11 mouse cellular contexts compared by ENCODE assay signal in genomic region chr6:43254193-43254926, GRCm38 (mm10). TPM values are rescaled to one million over a fixed set of nuclear protein-coding genes. Genes with fewer than 3 reads are reported as not detected.
DNase-seq lines count a peak whose midpoint lies in the region; ATAC-seq lines count a peak whose summit lies in the region.
"Had no signal": no experiment of that assay in that cellular context is flagged by ENCODE, and none has a peak within 500 bp of the region (broad histone marks: within the 10 kb centered on the region; RNA-seq: fewer than 3 reads in every experiment).

No protein-coding gene starts in this region.

- no peak overlapping the region for H3K27ac ChIP-seq in midbrain, embryonic 11.5 days (ENCODE audit: low read depth, low read length)
- no peak overlapping the region for H3K27ac ChIP-seq in midbrain, embryonic 13.5 days
- no peak overlapping the region for H3K27ac ChIP-seq in intestine, embryonic 15.5 days
- H3K27ac ChIP-seq: embryonic facial prominence, embryonic 13.5 days; hindbrain, embryonic 14.5 days had no signal

- 68% methylated on average over 7 of the region's 7 CpGs for WGBS in midbrain, embryonic 11.5 days
- 71% methylated on average over 7 of the region's 7 CpGs for WGBS in midbrain, embryonic 13.5 days
- WGBS in intestine, embryonic 15.5 days: 59% methylated on average over 7 of the region's 7 CpGs

- peak; percentile 47 for DNase-seq in embryo, embryonic 10 days (ENCODE audit: low spot score)
- DNase-seq in embryo, embryonic 9.5 days (ENCODE audit: extremely low spot score): no peak
- no peak for DNase-seq in midbrain, embryonic 11.5 days (ENCODE audit: low spot score, missing footprints)
- peak; percentile 8 for DNase-seq in splenic B cell, adult 2 months (ENCODE audit: low read depth, low spot score)
- no peak for DNase-seq in spleen, postnatal 4 days (ENCODE audit: low spot score in 2 of 2)
- DNase-seq in thymus, adult 18-20 months: no peak

- H3K4me2 ChIP-seq in midbrain, embryonic 11.5 days: no peak overlapping the region
- H3K4me2 ChIP-seq in midbrain, embryonic 13.5 days (replicated peaks): no peak overlapping the region
- H3K4me2 ChIP-seq in intestine, embryonic 15.5 days (replicated peaks): no peak overlapping the region
- H3K4me2 ChIP-seq: embryonic facial prominence, embryonic 13.5 days; hindbrain, embryonic 14.5 days had no signal

- H3K9ac ChIP-seq in midbrain, embryonic 11.5 days (ENCODE audit: low read length): no peak overlapping the region
- no peak overlapping the region for H3K9ac ChIP-seq in midbrain, embryonic 13.5 days (replicated peaks)
- H3K9ac ChIP-seq in intestine, embryonic 15.5 days: no peak overlapping the region
- H3K9ac ChIP-seq: embryonic facial prominence, embryonic 13.5 days; hindbrain, embryonic 14.5 days had no signal

- no peaks in the 10 kb centered on the region for H3K27me3 ChIP-seq in midbrain, embryonic 11.5 days (ENCODE audit: control insufficient read depth, insufficient read depth, low read length)
- H3K27me3 ChIP-seq in midbrain, embryonic 13.5 days: no peaks in the 10 kb centered on the region
- H3K27me3 ChIP-seq in intestine, embryonic 15.5 days (replicated peaks): no peaks in the 10 kb centered on the region
- no peaks in the 10 kb centered on the region for H3K27me3 ChIP-seq in splenic B cell, adult 2 months (ENCODE audit: control insufficient read depth, insufficient read depth, low read length, poor library complexity, severe bottlenecking)
- H3K27me3 ChIP-seq: embryonic facial prominence, embryonic 13.5 days had no signal

- no peaks in the 10 kb centered on the region for H3K4me1 ChIP-seq in midbrain, embryonic 11.5 days (ENCODE audit: control insufficient read depth, insufficient read depth, low read length)
- no peaks in the 10 kb centered on the region for H3K4me1 ChIP-seq in midbrain, embryonic 13.5 days (replicated peaks)
- H3K4me1 ChIP-seq in intestine, embryonic 15.5 days (replicated peaks): no peaks in the 10 kb centered on the region
- H3K4me1 ChIP-seq: embryonic facial prominence, embryonic 13.5 days had no signal

- H3K9me3 ChIP-seq in midbrain, embryonic 11.5 days (ENCODE audit: control insufficient read depth, low read length): no peaks in the 10 kb centered on the region
- H3K9me3 ChIP-seq in midbrain, embryonic 13.5 days: no peaks in the 10 kb centered on the region
- no peaks in the 10 kb centered on the region for H3K9me3 ChIP-seq in intestine, embryonic 15.5 days
- H3K9me3 ChIP-seq: embryonic facial prominence, embryonic 13.5 days; megakaryocyte, embryonic 14.5 days had no signal

- H3K36me3 ChIP-seq in midbrain, embryonic 11.5 days (ENCODE audit: control insufficient read depth, insufficient read depth, low read length): no peaks in the 10 kb centered on the region
- no peaks in the 10 kb centered on the region for H3K36me3 ChIP-seq in midbrain, embryonic 13.5 days
- no peaks in the 10 kb centered on the region for H3K36me3 ChIP-seq in intestine, embryonic 15.5 days
- H3K36me3 ChIP-seq in splenic B cell, adult 2 months (ENCODE audit: control insufficient read depth, insufficient read depth, low read length, poor library complexity, severe bottlenecking): no peaks in the 10 kb centered on the region
- H3K36me3 ChIP-seq: embryonic facial prominence, embryonic 13.5 days had no signal

- no peak overlapping the region for H3K4me3 ChIP-seq in midbrain, embryonic 11.5 days (ENCODE audit: low read depth, low read length)
- no peak overlapping the region for H3K4me3 ChIP-seq in midbrain, embryonic 13.5 days (replicated peaks)
- no peak overlapping the region for H3K4me3 ChIP-seq in intestine, embryonic 15.5 days (replicated peaks)
- H3K4me3 ChIP-seq: embryonic facial prominence, embryonic 13.5 days; megakaryocyte, embryonic 14.5 days had no signal

- ATAC-seq in midbrain, embryonic 11.5 days (ENCODE audit: low FRiP score): peak; percentile 11; the same call in 1 of the 2 replicates
- ATAC-seq in midbrain, embryonic 13.5 days: no peak
- ATAC-seq in intestine, embryonic 15.5 days: peak; percentile 61; the same call in 1 of the 2 replicates

RNA-seq across cellular contexts. Expression of gene Arhgef5, which starts 11.0 kb away (rescaled TPM):
- polyA plus RNA-seq in midbrain, embryonic 11.5 days (2014; fragmentation: Nextera tagmentation; extraction: Ambion mirVana): 2.7 and 2.8 TPM in 2 replicates
- polyA plus RNA-seq in midbrain, embryonic 13.5 days (2015; fragmentation: Nextera tagmentation; extraction: Ambion mirVana): 1.8 and 2.0 TPM in 2 replicates
- polyA plus RNA-seq in intestine, embryonic 15.5 days (2015; fragmentation: Nextera tagmentation; extraction: Ambion mirVana): 18.4 and 19.2 TPM in 2 replicates

RNA-seq across cellular contexts. Expression of gene Olfr47, which starts 23.0 kb away (rescaled TPM):
- polyA plus RNA-seq in midbrain, embryonic 11.5 days (2014; fragmentation: Nextera tagmentation; extraction: Ambion mirVana): not detected in 2 replicates
- not detected in 2 replicates for polyA plus RNA-seq in midbrain, embryonic 13.5 days (2015; fragmentation: Nextera tagmentation; extraction: Ambion mirVana)
- polyA plus RNA-seq in intestine, embryonic 15.5 days (2015; fragmentation: Nextera tagmentation; extraction: Ambion mirVana): not detected in 2 replicates
- polyA plus RNA-seq: embryonic facial prominence, embryonic 13.5 days; hindbrain, embryonic 14.5 days had no signal

RNA-seq across cellular contexts. Expression of gene Olfr434, which starts 41.5 kb away (rescaled TPM):
- polyA plus RNA-seq in midbrain, embryonic 11.5 days (2014; fragmentation: Nextera tagmentation; extraction: Ambion mirVana): not detected in 2 replicates
- polyA plus RNA-seq in midbrain, embryonic 13.5 days (2015; fragmentation: Nextera tagmentation; extraction: Ambion mirVana): not detected in 2 replicates
- polyA plus RNA-seq in intestine, embryonic 15.5 days (2015; fragmentation: Nextera tagmentation; extraction: Ambion mirVana): not detected in 2 replicates
- polyA plus RNA-seq: embryonic facial prominence, embryonic 13.5 days; hindbrain, embryonic 14.5 days had no signal

RNA-seq across cellular contexts. Expression of gene Nobox, which starts 55.0 kb away (rescaled TPM):
- polyA plus RNA-seq in midbrain, embryonic 11.5 days (2014; fragmentation: Nextera tagmentation; extraction: Ambion mirVana): not detected in 2 replicates
- polyA plus RNA-seq in midbrain, embryonic 13.5 days (2015; fragmentation: Nextera tagmentation; extraction: Ambion mirVana): not detected in 2 replicates
- polyA plus RNA-seq in intestine, embryonic 15.5 days (2015; fragmentation: Nextera tagmentation; extraction: Ambion mirVana): not detected in 2 replicates
- polyA plus RNA-seq: embryonic facial prominence, embryonic 13.5 days; hindbrain, embryonic 14.5 days had no signal

RNA-seq across cellular contexts. Expression of gene Olfr435, which starts 57.4 kb away (rescaled TPM):
- not detected in 2 replicates for polyA plus RNA-seq in midbrain, embryonic 11.5 days (2014; fragmentation: Nextera tagmentation; extraction: Ambion mirVana)
- polyA plus RNA-seq in midbrain, embryonic 13.5 days (2015; fragmentation: Nextera tagmentation; extraction: Ambion mirVana): not detected in 2 replicates
- not detected in 2 replicates for polyA plus RNA-seq in intestine, embryonic 15.5 days (2015; fragmentation: Nextera tagmentation; extraction: Ambion mirVana)
- polyA plus RNA-seq: embryonic facial prominence, embryonic 13.5 days; hindbrain, embryonic 14.5 days had no signal

Comparison
In these comparisons a context has a peak if more than half of its experiments do, and no peak if none do; other contexts are left out.
1. DNase-seq: peak in embryo, embryonic 10 days (single experiment) and splenic B cell, adult 2 months (single experiment); none in embryo, embryonic 9.5 days (single experiment), midbrain, embryonic 11.5 days (single experiment), spleen, postnatal 4 days (0 of 2) and thymus, adult 18-20 months (0 of 2).